Mouse (Mus musculus): Measurements from ENCODE around the gene Gm7247. TPM values are rescaled to one million over a fixed set of nuclear protein-coding genes. Genes with fewer than 3 reads are reported as not detected.
"Not testable (repeated sequence)": the region's sequence is repeated elsewhere in the genome, so short reads cannot be mapped to it uniquely, and the experiment has no call there.

Gm7247 gene
- polyA plus RNA-seq, 1 experiment = not detected

GRCm38 (mm10) chr14:51500461-51500860 is 138.9 kb downstream of the Gm7247 start:
- TF ChIP-seq POLR2A (IDR thresholded peaks at IDR 0.05; ENCODE audit: borderline replicate concordance, insufficient read depth, low read length) (no peak), CTCF (IDR thresholded peaks at IDR 0.05; ENCODE audit: borderline replicate concordance, insufficient read depth, low read depth, low read length) (no peak)
- WGBS = 89% methylated on average over 4 of the region's 4 CpGs

GRCm38 (mm10) chr14:51507416-51507815 is 145.9 kb downstream of the Gm7247 start:
- TF ChIP-seq CTCF (IDR thresholded peaks at IDR 0.05; ENCODE audit: borderline replicate concordance, insufficient read depth, low read depth, low read length) = no peak
- no peak for TF ChIP-seq POLR2A (IDR thresholded peaks at IDR 0.05; ENCODE audit: borderline replicate concordance, insufficient read depth, low read length)
- DNase-seq = no peak
- H3K4me1 ChIP-seq (ENCODE audit: control insufficient read depth, insufficient read depth, low read length) = no peaks in the 10 kb centered on the region
- H3K27ac ChIP-seq (ENCODE audit: insufficient read depth, low read length) = no peak overlapping the region
- H3K27me3 ChIP-seq (ENCODE audit: control insufficient read depth, insufficient read depth, low read length) = no peaks in the 10 kb centered on the region
- H3K4me3 ChIP-seq (replicated peaks; ENCODE audit: insufficient read depth, low read depth, low read length) = no peak overlapping the region
- 94% methylated on average over 8 of the region's 8 CpGs for WGBS

More at GRCm38 (mm10) chr14:51500461-51500860, 138.9 kb downstream of the Gm7247 start:
- DNase-seq = no peak
- Histone ChIP-seq H3K27ac (ENCODE audit: insufficient read depth, low read length) (no peak overlapping the region), H3K27me3 (ENCODE audit: control insufficient read depth, insufficient read depth, low read length) (no peaks in the 10 kb centered on the region), H3K4me1 (ENCODE audit: control insufficient read depth, insufficient read depth, low read length) (no peaks in the 10 kb centered on the region), H3K4me3 (replicated peaks; ENCODE audit: insufficient read depth, low read depth, low read length) (no peak overlapping the region)

- no peaks in the 10 kb centered on the region for H3K27me3 ChIP-seq (ENCODE audit: control insufficient read depth, insufficient read depth, low read length)
- H3K27ac ChIP-seq (ENCODE audit: insufficient read depth, low read length) = no peak within 1 kb of the TSS
- TF ChIP-seq CTCF (IDR thresholded peaks at IDR 0.05; ENCODE audit: borderline replicate concordance, insufficient read depth, low read depth, low read length) (no peak), POLR2A (IDR thresholded peaks at IDR 0.05; ENCODE audit: borderline replicate concordance, insufficient read depth, low read length) (no peak)
- H3K4me3 ChIP-seq (replicated peaks; ENCODE audit: insufficient read depth, low read depth, low read length) = no peak within 1 kb of the TSS
- 92% methylated on average over 4 of the region's 4 CpGs for WGBS
- no peak for DNase-seq
- no peaks in the 10 kb centered on the region for H3K4me1 ChIP-seq (ENCODE audit: control insufficient read depth, insufficient read depth, low read length)
These were observed 190.9 kb downstream of the Gm7247 start, which contains the start of gene Gm5622 for GRCm38 (mm10) chr14:51552490-51552889. Gene Gm5622 (plus strand): TSS chr14:51552790.

- H3K27ac ChIP-seq (ENCODE audit: insufficient read depth, low read length); H3K27me3 ChIP-seq (ENCODE audit: control insufficient read depth, insufficient read depth, low read length); H3K4me3 ChIP-seq (replicated peaks; ENCODE audit: insufficient read depth, low read depth, low read length); H3K4me1 ChIP-seq (ENCODE audit: control insufficient read depth, insufficient read depth, low read length); DNase-seq: not testable (repeated sequence)
- 88% methylated on average over 2 of the region's 2 CpGs for WGBS
These were observed 212.4 kb downstream of the Gm7247 start, which contains the start of gene Gm17175 for GRCm38 (mm10) chr14:51573963-51574362. Gene Gm17175 (minus strand): TSS chr14:51574063.

- not testable (repeated sequence) for DNase-seq; H3K4me3 ChIP-seq (replicated peaks; ENCODE audit: insufficient read depth, low read depth, low read length); H3K27me3 ChIP-seq (ENCODE audit: control insufficient read depth, insufficient read depth, low read length); H3K27ac ChIP-seq (ENCODE audit: insufficient read depth, low read length); H3K4me1 ChIP-seq (ENCODE audit: control insufficient read depth, insufficient read depth, low read length)
- 92% methylated on average over 4 of the region's 4 CpGs for WGBS
These were observed 230.5 kb downstream of the Gm7247 start, which contains the start of gene Gm17174 for GRCm38 (mm10) chr14:51592039-51592438. Gene Gm17174 (minus strand): TSS chr14:51592139.

GRCm38 (mm10) chr14:51611210-51611609 is 249.7 kb downstream of the Gm7247 start, which contains the start of gene Gm17078:
Gene Gm17078 (minus strand): TSS chr14:51611310.
- WGBS = 80% methylated on average over 1 of the region's 1 CpGs
- DNase-seq = no peak
- no peak for TF ChIP-seq CTCF (IDR thresholded peaks at IDR 0.05; ENCODE audit: borderline replicate concordance, insufficient read depth, low read depth, low read length)
- TF ChIP-seq POLR2A (IDR thresholded peaks at IDR 0.05; ENCODE audit: borderline replicate concordance, insufficient read depth, low read length) = no peak

More at GRCm38 (mm10) chr14:51611210-51611609, 249.7 kb downstream of the Gm7247 start, which contains the start of gene Gm17078:
- H3K27ac ChIP-seq (ENCODE audit: insufficient read depth, low read length) = no peak within 1 kb of the TSS
- no peaks in the 10 kb centered on the region for H3K4me1 ChIP-seq (ENCODE audit: control insufficient read depth, insufficient read depth, low read length)
- no peak within 1 kb of the TSS for H3K4me3 ChIP-seq (replicated peaks; ENCODE audit: insufficient read depth, low read depth, low read length)
- H3K27me3 ChIP-seq (ENCODE audit: control insufficient read depth, insufficient read depth, low read length) = no peaks in the 10 kb centered on the region

Other genes with a start within 250 kb of the Gm7247 start
- not detected in 2 replicates for gene Eddm3b, start 247.3 kb upstream of the Gm7247 start, polyA plus RNA-seq (2012; rRNA removed)
- 0.61 and 0.81 TPM in 2 replicates for gene Rnase6, start 237.8 kb upstream of the Gm7247 start, polyA plus RNA-seq (2012; rRNA removed)
- gene Rnase1, start 215.0 kb upstream of the Gm7247 start, polyA plus RNA-seq (2012; rRNA removed) = 3.3 and 4.1 TPM in 2 replicates
- not detected in 2 replicates for gene Rnase2b, start 199.5 kb upstream of the Gm7247 start, polyA plus RNA-seq (2012; rRNA removed)
- not detected in 2 replicates for gene Ang2, start 162.6 kb upstream of the Gm7247 start, polyA plus RNA-seq (2012; rRNA removed)
- gene Ear14, start 158.4 kb upstream of the Gm7247 start, polyA plus RNA-seq (2012; rRNA removed) = not detected in 2 replicates
- not detected in 2 replicates for gene Rnase2a, start 105.6 kb upstream of the Gm7247 start, polyA plus RNA-seq (2012; rRNA removed)
- not detected in 2 replicates for gene Vmn2r88, start 49.1 kb downstream of the Gm7247 start, polyA plus RNA-seq (2012; rRNA removed)
- gene Vmn2r89, start 90.1 kb downstream of the Gm7247 start, polyA plus RNA-seq (2012; rRNA removed) = not detected in 2 replicates
- not detected in 2 replicates for gene Gm5622, start 191.0 kb downstream of the Gm7247 start, polyA plus RNA-seq (2012; rRNA removed)
- gene Gm17175, start 212.3 kb downstream of the Gm7247 start, polyA plus RNA-seq (2012; rRNA removed) = not detected in 2 replicates
- not detected in 2 replicates for gene Gm17174, start 230.4 kb downstream of the Gm7247 start, polyA plus RNA-seq (2012; rRNA removed)
- not detected in 2 replicates for gene Gm17078, start 249.6 kb downstream of the Gm7247 start, polyA plus RNA-seq (2012; rRNA removed)